Mouse (Mus musculus) midbrain, embryonic 16.5 days (tissue): ENCODE measurements at regions not wholly inside any gene's neighbourhood (a gene's known extent, or its start where the extent isn't known, plus 50 kb on each side); places are given as distances from the start of the nearest gene placed in this dataset.

Experiments used
- ATAC-seq: fragments of 200-750 bp; cut with Nextera tagmentation; 2 replicates; pipeline ENCODE4 v1.8.0; 2017; ENCODE audit warnings: moderate TSS enrichment
- H3K27ac ChIP-seq: fragments of 300-500 bp; sonication (generic); 2 replicates; pipeline ENCODE4 v1.5.1; 2014; ENCODE audit warnings: mild to moderate bottlenecking, low read length, mixed read lengths
- H3K27me3 ChIP-seq: fragments of 300-500 bp; sonication (generic); 2 replicates; pipeline ENCODE4 v1.6.1; 2014; ENCODE audit warnings: low read depth, low read length, mixed read lengths; ENCODE audit not compliant: control insufficient read depth, insufficient read depth
- H3K36me3 ChIP-seq: fragments of 300-500 bp; sonication (generic); 2 replicates; pipeline ENCODE4 v1.6.1; 2014; ENCODE audit warnings: mild to moderate bottlenecking, low read length, moderate library complexity, mixed read lengths; ENCODE audit not compliant: control insufficient read depth, insufficient read depth
- H3K4me1 ChIP-seq: fragments of 300-500 bp; sonication (generic); 2 replicates; pipeline ENCODE4 v1.6.1; 2014; ENCODE audit warnings: mild to moderate bottlenecking, low read length, mixed read lengths; ENCODE audit not compliant: control insufficient read depth, insufficient read depth
- H3K4me2 ChIP-seq: fragments of 300-500 bp; sonication (generic); 2 replicates; pipeline ENCODE4 v1.6.1; 2014; ENCODE audit warnings: mild to moderate bottlenecking, low read length, mixed read lengths
- H3K4me3 ChIP-seq: fragments of 300-500 bp; sonication (generic); 2 replicates; pipeline ENCODE4 v1.5.1; 2014; ENCODE audit warnings: low read depth, mild to moderate bottlenecking, low read length, moderate library complexity, mixed read lengths
- H3K9ac ChIP-seq: fragments of 300-500 bp; sonication (generic); 2 replicates; pipeline ENCODE4 v1.6.1; 2014; ENCODE audit warnings: low read depth, low read length, mixed read lengths
- H3K9me3 ChIP-seq: fragments of 300-500 bp; sonication (generic); replicated peaks from 2 replicates; pipeline ENCODE4 v1.6.1; 2014; ENCODE audit warnings: mild to moderate bottlenecking, low read length, mixed read lengths; ENCODE audit not compliant: control insufficient read depth, poor library complexity, severe bottlenecking
- WGBS: fragments of 180-500 bp; shearing (Covaris S2); extraction: QIAGEN DNeasy Blood & Tissue Kit; methylation state at CpG from one replicate; pipeline ENCODE4 v1.1.7; 2014; 5-methylcytosine and 5-hydroxymethylcytosine counted together

DNA sequence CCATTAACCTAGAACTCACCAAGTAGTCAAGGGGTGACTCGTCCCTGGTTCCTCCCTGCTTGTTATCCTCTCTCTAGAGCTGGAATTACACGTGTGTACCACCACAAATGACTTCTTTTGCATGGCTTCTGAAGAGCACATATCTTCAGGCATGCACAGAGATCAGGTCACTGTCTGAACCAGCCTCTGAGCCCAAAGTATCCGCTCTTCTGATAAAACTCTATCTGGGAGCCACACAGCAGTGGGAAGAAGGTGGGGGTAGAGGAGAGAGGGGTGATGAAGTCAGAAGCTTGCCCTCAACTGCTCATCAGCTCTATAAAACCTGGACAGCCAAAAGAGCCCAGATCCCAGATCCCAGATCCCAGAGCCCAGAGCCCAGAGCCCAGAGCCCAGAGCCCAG lies 301.9 kb upstream of the 1700056E22Rik start:
- H3K4me3 ChIP-seq = no peak overlapping the region
- no peaks in the 10 kb centered on the region for H3K27me3 ChIP-seq
- no peaks in the 10 kb centered on the region for H3K9me3 ChIP-seq
- peaks cover 2% of the 10 kb centered on the region; the same call in 1 of the 2 replicates for H3K4me1 ChIP-seq
- ATAC-seq = no peak
- no peak overlapping the region for H3K27ac ChIP-seq
- no peak overlapping the region for H3K4me2 ChIP-seq
- no peaks in the 10 kb centered on the region for H3K36me3 ChIP-seq
- 85% methylated on average over 3 of the region's 3 CpGs for WGBS
- H3K9ac ChIP-seq = no peak overlapping the region

- Histone ChIP-seq H3K9ac (no peak overlapping the region), H3K4me2 (no peak overlapping the region), H3K9me3 (no peaks in the 10 kb centered on the region), H3K36me3 (no peaks in the 10 kb centered on the region), H3K4me1 (peaks cover 2% of the 10 kb centered on the region; the same call in 1 of the 2 replicates), H3K4me3 (no peak overlapping the region), H3K27ac (no peak overlapping the region), H3K27me3 (no peaks in the 10 kb centered on the region)
- 68% methylated on average over 6 of the region's 6 CpGs for WGBS
- no peak for ATAC-seq
Observed at GRCm38 (mm10) chr1:184335281-184335680, 301.2 kb upstream of the 1700056E22Rik start.

DNA sequence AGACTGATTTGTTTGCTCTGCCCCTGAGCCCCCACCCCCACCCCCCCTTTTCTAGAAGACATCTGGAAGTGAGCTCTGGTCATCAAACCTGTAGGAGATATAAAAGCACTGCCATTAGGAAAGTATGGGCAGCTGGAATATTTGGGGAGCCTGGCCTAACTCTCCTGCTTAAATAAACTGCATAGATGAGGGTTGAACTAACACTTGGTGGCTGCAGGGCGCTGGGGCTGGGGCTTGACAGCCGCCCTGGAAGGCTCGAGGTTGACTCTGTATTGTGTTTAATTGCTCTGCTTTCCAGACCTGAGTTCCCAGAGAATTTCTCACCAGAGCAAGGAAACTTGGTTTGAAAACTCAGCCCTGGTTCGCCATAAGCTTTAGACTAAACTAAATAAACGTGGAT lies 300.7 kb upstream of the 1700056E22Rik start:
- no peaks in the 10 kb centered on the region for H3K36me3 ChIP-seq
- no peak overlapping the region for H3K27ac ChIP-seq
- H3K27me3 ChIP-seq = no peaks in the 10 kb centered on the region
- no peaks in the 10 kb centered on the region for H3K9me3 ChIP-seq
- no peak overlapping the region for H3K4me2 ChIP-seq
- no peak overlapping the region for H3K9ac ChIP-seq
- H3K4me1 ChIP-seq = peaks cover 2% of the 10 kb centered on the region; the same call in 1 of the 2 replicates
- ATAC-seq = no peak
- no peak overlapping the region for H3K4me3 ChIP-seq
- WGBS = 69% methylated on average over 5 of the region's 5 CpGs

DNA sequence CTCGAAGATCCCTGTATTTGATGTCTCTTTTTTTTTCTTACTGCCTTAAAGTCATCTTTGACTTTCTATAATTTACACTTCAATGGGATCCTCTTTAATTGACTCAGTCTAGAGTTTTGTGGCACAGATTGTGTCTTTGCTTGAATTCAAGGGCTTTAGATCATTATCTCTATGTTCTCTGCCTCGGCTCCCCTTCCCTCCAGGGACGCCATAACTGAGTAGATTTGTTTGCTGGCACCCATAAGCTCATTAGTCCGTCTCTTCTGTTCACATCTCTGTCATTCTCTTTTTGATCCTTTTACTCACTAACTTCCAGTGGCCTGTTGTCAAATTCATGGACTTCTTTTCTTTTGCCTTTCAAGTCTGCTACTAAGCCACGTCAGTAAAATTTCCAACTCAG lies 299.0 kb upstream of the 1700056E22Rik start:
- no peak overlapping the region for H3K9ac ChIP-seq
- no peaks in the 10 kb centered on the region for H3K9me3 ChIP-seq
- no peak overlapping the region for H3K4me3 ChIP-seq
- WGBS = 45% methylated on average over 5 of the region's 5 CpGs
- H3K36me3 ChIP-seq = no peaks in the 10 kb centered on the region
- H3K27me3 ChIP-seq = no peaks in the 10 kb centered on the region
- no peak for ATAC-seq
- H3K27ac ChIP-seq = no peak overlapping the region
- peaks cover 2% of the 10 kb centered on the region; the same call in 1 of the 2 replicates for H3K4me1 ChIP-seq
- no peak overlapping the region for H3K4me2 ChIP-seq

GRCm38 (mm10) chr1:184330516-184331350 lies 296.6 kb upstream of the 1700056E22Rik start:
- 85% methylated on average over 11 of the region's 11 CpGs for WGBS
- Histone ChIP-seq H3K4me3 (no peak overlapping the region), H3K36me3 (no peaks in the 10 kb centered on the region), H3K9ac (no peak overlapping the region), H3K9me3 (no peaks in the 10 kb centered on the region), H3K4me1 (no peaks in the 10 kb centered on the region), H3K27ac (no peak overlapping the region), H3K4me2 (no peak overlapping the region), H3K27me3 (no peaks in the 10 kb centered on the region)
- ATAC-seq = no peak

DNA sequence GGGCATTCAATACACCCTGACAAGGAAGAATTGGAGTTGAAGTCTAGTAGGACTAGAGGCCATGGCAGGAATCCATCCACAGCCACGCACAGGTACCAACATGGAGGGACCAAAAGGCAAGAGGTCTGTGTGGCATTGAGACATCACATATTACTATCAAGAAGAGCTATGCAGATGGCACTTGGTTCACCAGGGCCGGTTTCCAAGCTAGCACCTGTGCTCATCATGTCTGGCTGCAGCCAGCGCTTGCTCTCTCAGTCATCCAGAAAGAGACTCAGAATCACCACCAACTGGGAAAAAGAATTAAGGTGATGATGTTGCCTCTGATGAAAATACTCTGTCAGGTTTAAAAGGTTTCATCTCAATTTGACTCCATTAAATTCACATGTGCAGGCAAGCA lies 292.1 kb upstream of the 1700056E22Rik start:
- no peaks in the 10 kb centered on the region for H3K9me3 ChIP-seq
- no peaks in the 10 kb centered on the region for H3K4me1 ChIP-seq
- H3K27ac ChIP-seq = no peak overlapping the region
- H3K36me3 ChIP-seq = no peaks in the 10 kb centered on the region
- H3K9ac ChIP-seq = no peak overlapping the region
- ATAC-seq = no peak
- H3K27me3 ChIP-seq = no peaks in the 10 kb centered on the region
- no peak overlapping the region for H3K4me3 ChIP-seq
- WGBS = 79% methylated on average over 3 of the region's 3 CpGs
- no peak overlapping the region for H3K4me2 ChIP-seq

DNA sequence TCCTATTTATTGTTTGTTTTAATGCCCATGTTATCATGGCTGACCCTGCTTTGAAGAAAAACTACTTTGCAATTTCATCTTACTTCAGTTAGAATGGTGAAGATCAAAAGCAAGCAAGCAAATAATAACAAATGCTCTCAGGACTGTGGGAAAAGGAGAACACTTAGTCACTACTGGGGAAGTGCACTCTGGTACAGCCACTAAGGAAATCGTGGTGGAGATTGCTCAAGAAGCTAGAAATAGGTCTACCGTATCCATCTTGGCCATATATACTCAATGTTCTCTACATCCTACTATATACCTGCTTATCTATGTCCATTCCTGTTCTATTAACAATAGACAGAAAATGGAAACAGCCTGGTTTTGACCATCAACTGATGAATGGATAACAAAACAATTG lies 290.1 kb upstream of the 1700056E22Rik start:
- Histone ChIP-seq H3K36me3 (no peaks in the 10 kb centered on the region), H3K4me2 (no peak overlapping the region), H3K9me3 (no peaks in the 10 kb centered on the region), H3K9ac (no peak overlapping the region), H3K27ac (no peak overlapping the region), H3K4me3 (no peak overlapping the region), H3K27me3 (no peaks in the 10 kb centered on the region), H3K4me1 (no peaks in the 10 kb centered on the region)
- ATAC-seq = no peak
- WGBS = 79% methylated on average over 2 of the region's 2 CpGs

DNA sequence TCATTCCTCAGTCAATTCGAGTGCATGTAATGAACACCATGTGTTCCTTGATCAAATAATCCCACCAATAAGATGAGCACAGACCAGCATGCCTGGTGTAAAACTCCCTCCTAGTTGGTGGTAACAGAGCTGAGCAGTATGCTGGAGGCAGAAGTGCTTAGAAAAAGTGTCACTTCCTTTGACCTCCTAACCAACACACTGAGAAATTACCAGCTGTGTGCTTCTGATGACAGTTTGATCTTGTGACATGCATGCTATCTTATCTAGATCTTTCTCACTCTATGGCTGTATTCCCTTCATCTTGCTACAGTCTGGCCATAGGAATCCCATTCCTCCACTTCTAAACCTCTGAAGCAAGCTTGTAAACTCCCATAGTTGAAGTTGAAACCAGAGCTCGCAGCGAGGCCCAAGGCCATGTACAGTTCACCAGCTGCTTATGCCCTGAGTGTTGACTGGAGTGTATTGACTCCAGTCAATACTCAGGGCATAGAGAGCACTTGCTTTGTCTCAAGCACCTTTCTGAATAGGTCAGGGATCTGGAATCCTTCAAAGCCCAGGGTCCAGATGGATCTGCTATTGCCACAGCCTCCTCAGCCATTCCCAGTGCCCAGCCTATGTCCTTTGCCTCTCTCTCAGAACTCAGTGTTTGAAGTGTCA lies 286.5 kb upstream of the 1700056E22Rik start:
- 83% methylated on average over 3 of the region's 3 CpGs for WGBS

GRCm38 (mm10) chr1:184310185-184310815 lies 276.2 kb upstream of the 1700056E22Rik start:
- Histone ChIP-seq H3K4me3 (no peak overlapping the region), H3K4me2 (no peak overlapping the region), H3K27ac (no peak overlapping the region), H3K36me3 (no peaks in the 10 kb centered on the region), H3K4me1 (no peaks in the 10 kb centered on the region), H3K9me3 (no peaks in the 10 kb centered on the region), H3K27me3 (no peaks in the 10 kb centered on the region), H3K9ac (no peak overlapping the region)
- ATAC-seq = no peak
- 93% methylated on average over 19 of the region's 19 CpGs for WGBS

More for the DNA sequence above, 286.5 kb upstream of the 1700056E22Rik start:
- Histone ChIP-seq H3K4me1 (no peaks in the 10 kb centered on the region), H3K9ac (no peak overlapping the region), H3K27ac (no peak overlapping the region), H3K36me3 (no peaks in the 10 kb centered on the region), H3K4me3 (no peak overlapping the region), H3K9me3 (no peaks in the 10 kb centered on the region), H3K4me2 (no peak overlapping the region), H3K27me3 (no peaks in the 10 kb centered on the region)
- no peak for ATAC-seq
